Mouse (Mus musculus): ENCODE results near the gene Armh4. TPM values are rescaled to one million over a fixed set of nuclear protein-coding genes. Genes with fewer than 3 reads are reported as not detected.

Gene Armh4
- polyA plus RNA-seq, 1 experiment from 2014 or later: 30.4 TPM

- Histone ChIP-seq H3K36me3 (ENCODE audit: control insufficient read depth, insufficient read depth, low read length) (no peaks in the 10 kb centered on the region), H3K27me3 (ENCODE audit: control insufficient read depth, insufficient read depth, low read length) (no peaks in the 10 kb centered on the region), H3K4me2 (ENCODE audit: low read length) (no peak overlapping the region), H3K9me3 (ENCODE audit: control insufficient read depth, low read length) (no peaks in the 10 kb centered on the region), H3K4me3 (replicated peaks; ENCODE audit: low read depth, low read length) (no peak overlapping the region), H3K27ac (replicated peaks; ENCODE audit: low read depth, low read length) (no peak overlapping the region), H3K9ac (replicated peaks; ENCODE audit: low read length) (no peak overlapping the region), H3K4me1 (ENCODE audit: control insufficient read depth, insufficient read depth, low read length) (no peaks in the 10 kb centered on the region)
- no peak for ATAC-seq (ENCODE audit: low FRiP score, low TSS enrichment)
- WGBS: 44% methylated on average over 3 of the region's 3 CpGs
- DNase-seq: no peak
Measured at GRCm38 (mm10) chr14:49711016-49711415, 72.2 kb downstream of the Armh4 start.

- no peaks in the 10 kb centered on the region for H3K9me3 ChIP-seq (ENCODE audit: control insufficient read depth, low read length)
- no peaks in the 10 kb centered on the region for H3K27me3 ChIP-seq (ENCODE audit: control insufficient read depth, insufficient read depth, low read length)
- H3K9ac ChIP-seq (replicated peaks; ENCODE audit: low read length): no peak overlapping the region
- H3K27ac ChIP-seq (replicated peaks; ENCODE audit: low read depth, low read length): no peak overlapping the region
- no peaks in the 10 kb centered on the region for H3K36me3 ChIP-seq (ENCODE audit: control insufficient read depth, insufficient read depth, low read length)
- H3K4me3 ChIP-seq (replicated peaks; ENCODE audit: low read depth, low read length): no peak overlapping the region
- no peak for ATAC-seq (ENCODE audit: low FRiP score, low TSS enrichment)
- no peak for DNase-seq
- WGBS: 90% methylated on average over 3 of the region's 3 CpGs
- H3K4me2 ChIP-seq (ENCODE audit: low read length): no peak overlapping the region
- H3K4me1 ChIP-seq (ENCODE audit: control insufficient read depth, insufficient read depth, low read length): no peaks in the 10 kb centered on the region
Measured at GRCm38 (mm10) chr14:49703432-49704200, 79.6 kb downstream of the Armh4 start.

GRCm38 (mm10) chr14:49679511-49680284 is 103.5 kb downstream of the Armh4 start:
- no peak for ATAC-seq (ENCODE audit: low FRiP score, low TSS enrichment)
- no peak overlapping the region for H3K9ac ChIP-seq (replicated peaks; ENCODE audit: low read length)
- H3K27me3 ChIP-seq (ENCODE audit: control insufficient read depth, insufficient read depth, low read length): no peaks in the 10 kb centered on the region
- H3K36me3 ChIP-seq (ENCODE audit: control insufficient read depth, insufficient read depth, low read length): no peaks in the 10 kb centered on the region
- H3K4me2 ChIP-seq (ENCODE audit: low read length): no peak overlapping the region
- no peak overlapping the region for H3K4me3 ChIP-seq (replicated peaks; ENCODE audit: low read depth, low read length)
- H3K9me3 ChIP-seq (ENCODE audit: control insufficient read depth, low read length): no peaks in the 10 kb centered on the region
- H3K27ac ChIP-seq (replicated peaks; ENCODE audit: low read depth, low read length): no peak overlapping the region
- WGBS: 62% methylated on average over 5 of the region's 5 CpGs
- no peaks in the 10 kb centered on the region for H3K4me1 ChIP-seq (ENCODE audit: control insufficient read depth, insufficient read depth, low read length)
- no peak for DNase-seq

- no peaks in the 10 kb centered on the region for H3K36me3 ChIP-seq (ENCODE audit: control insufficient read depth, insufficient read depth, low read length)
- H3K9ac ChIP-seq (replicated peaks; ENCODE audit: low read length): no peak overlapping the region
- no peaks in the 10 kb centered on the region for H3K4me1 ChIP-seq (ENCODE audit: control insufficient read depth, insufficient read depth, low read length)
- DNase-seq (no peak), ATAC-seq (ENCODE audit: low FRiP score, low TSS enrichment) (no peak)
- H3K27ac ChIP-seq (replicated peaks; ENCODE audit: low read depth, low read length): no peak overlapping the region
- no peaks in the 10 kb centered on the region for H3K9me3 ChIP-seq (ENCODE audit: control insufficient read depth, low read length)
- no peak overlapping the region for H3K4me3 ChIP-seq (replicated peaks; ENCODE audit: low read depth, low read length)
- H3K27me3 ChIP-seq (ENCODE audit: control insufficient read depth, insufficient read depth, low read length): no peaks in the 10 kb centered on the region
- no peak overlapping the region for H3K4me2 ChIP-seq (ENCODE audit: low read length)
- WGBS: 48% methylated on average over 2 of the region's 2 CpGs
Measured at GRCm38 (mm10) chr14:49676580-49676979, 106.6 kb downstream of the Armh4 start.

- Histone ChIP-seq H3K27me3 (ENCODE audit: control insufficient read depth, insufficient read depth, low read length) (no peaks in the 10 kb centered on the region), H3K4me2 (ENCODE audit: low read length) (no peak overlapping the region), H3K4me1 (ENCODE audit: control insufficient read depth, insufficient read depth, low read length) (no peaks in the 10 kb centered on the region), H3K27ac (replicated peaks; ENCODE audit: low read depth, low read length) (no peak overlapping the region), H3K9me3 (ENCODE audit: control insufficient read depth, low read length) (no peaks in the 10 kb centered on the region), H3K4me3 (replicated peaks; ENCODE audit: low read depth, low read length) (no peak overlapping the region), H3K36me3 (ENCODE audit: control insufficient read depth, insufficient read depth, low read length) (no peaks in the 10 kb centered on the region), H3K9ac (replicated peaks; ENCODE audit: low read length) (no peak overlapping the region)
- no peak for DNase-seq
- ATAC-seq (ENCODE audit: low FRiP score, low TSS enrichment): no peak
- WGBS: 43% methylated on average over 4 of the region's 4 CpGs
Measured at GRCm38 (mm10) chr14:49660444-49660843, 122.7 kb downstream of the Armh4 start.

- H3K4me1 ChIP-seq (ENCODE audit: control insufficient read depth, insufficient read depth, low read length): no peaks in the 10 kb centered on the region
- no peak overlapping the region for H3K9ac ChIP-seq (replicated peaks; ENCODE audit: low read length)
- ATAC-seq (ENCODE audit: low FRiP score, low TSS enrichment): no peak
- H3K9me3 ChIP-seq (ENCODE audit: control insufficient read depth, low read length): no peaks in the 10 kb centered on the region
- 85% methylated on average over 1 of the region's 1 CpGs for WGBS
- H3K36me3 ChIP-seq (ENCODE audit: control insufficient read depth, insufficient read depth, low read length): no peaks in the 10 kb centered on the region
- no peak for DNase-seq
- H3K4me2 ChIP-seq (ENCODE audit: low read length): no peak overlapping the region
- H3K27ac ChIP-seq (replicated peaks; ENCODE audit: low read depth, low read length): no peak overlapping the region
- no peak overlapping the region for H3K4me3 ChIP-seq (replicated peaks; ENCODE audit: low read depth, low read length)
- H3K27me3 ChIP-seq (ENCODE audit: control insufficient read depth, insufficient read depth, low read length): no peaks in the 10 kb centered on the region
Measured at GRCm38 (mm10) chr14:49649191-49649590, 134.0 kb downstream of the Armh4 start.

GRCm38 (mm10) chr14:49637422-49637821 is 145.8 kb downstream of the Armh4 start:
- ATAC-seq (ENCODE audit: low FRiP score, low TSS enrichment): no peak
- 71% methylated on average over 1 of the region's 1 CpGs for WGBS

GRCm38 (mm10) chr14:49626055-49626454 is 157.1 kb downstream of the Armh4 start:
- 26% methylated on average over 4 of the region's 4 CpGs for WGBS
- no peaks in the 10 kb centered on the region for H3K27me3 ChIP-seq (ENCODE audit: control insufficient read depth, insufficient read depth, low read length)
- ATAC-seq (ENCODE audit: low FRiP score, low TSS enrichment) (no peak), DNase-seq (peak; percentile 41)
- no peaks in the 10 kb centered on the region for H3K4me1 ChIP-seq (ENCODE audit: control insufficient read depth, insufficient read depth, low read length)
- H3K4me2 ChIP-seq (ENCODE audit: low read length): no peak overlapping the region
- no peaks in the 10 kb centered on the region for H3K9me3 ChIP-seq (ENCODE audit: control insufficient read depth, low read length)
- no peak overlapping the region for H3K4me3 ChIP-seq (replicated peaks; ENCODE audit: low read depth, low read length)
- no peak overlapping the region for H3K9ac ChIP-seq (replicated peaks; ENCODE audit: low read length)
- no peak overlapping the region for H3K27ac ChIP-seq (replicated peaks; ENCODE audit: low read depth, low read length)
- no peaks in the 10 kb centered on the region for H3K36me3 ChIP-seq (ENCODE audit: control insufficient read depth, insufficient read depth, low read length)

More at GRCm38 (mm10) chr14:49637422-49637821, 145.8 kb downstream of the Armh4 start:
- no peak overlapping the region for H3K27ac ChIP-seq (replicated peaks; ENCODE audit: low read depth, low read length)
- H3K36me3 ChIP-seq (ENCODE audit: control insufficient read depth, insufficient read depth, low read length): no peaks in the 10 kb centered on the region
- no peaks in the 10 kb centered on the region for H3K9me3 ChIP-seq (ENCODE audit: control insufficient read depth, low read length)
- H3K4me3 ChIP-seq (replicated peaks; ENCODE audit: low read depth, low read length): no peak overlapping the region
- H3K4me2 ChIP-seq (ENCODE audit: low read length): no peak overlapping the region
- H3K27me3 ChIP-seq (ENCODE audit: control insufficient read depth, insufficient read depth, low read length): no peaks in the 10 kb centered on the region
- H3K4me1 ChIP-seq (ENCODE audit: control insufficient read depth, insufficient read depth, low read length): no peaks in the 10 kb centered on the region
- no peak overlapping the region for H3K9ac ChIP-seq (replicated peaks; ENCODE audit: low read length)
- no peak for DNase-seq
